Mouse (Mus musculus) macrophage (primary cell): ENCODE results near the gene Ap1g1. TPM values are rescaled to one million over a fixed set of nuclear protein-coding genes. Genes with fewer than 3 reads are reported as not detected.

Experiments
- H3K27ac ChIP-seq: fragments of 350-480 bp; formaldehyde crosslinking; 2 replicates; pipeline ENCODE4 v1.9.0; 2021
- H3K36me3 ChIP-seq: fragments of 350-480 bp; formaldehyde crosslinking; 2 replicates; pipeline ENCODE4 v1.9.0; 2021; ENCODE audit errors: inconsistent target
- H3K4me3 ChIP-seq: fragments of 350-480 bp; formaldehyde crosslinking; 2 replicates; pipeline ENCODE4 v1.9.0; 2021; ENCODE audit errors: inconsistent target
- H3K79me2 ChIP-seq: fragments of 350-480 bp; formaldehyde crosslinking; 2 replicates; pipeline ENCODE4 v1.9.0; 2021; ENCODE audit errors: inconsistent target
- WGBS: methylation state at CpG from one replicate; pipeline ENCODE4 v1.1.7; 2026; ENCODE audit warnings: inconsistent platforms; ENCODE audit not compliant: missing documents; 5-methylcytosine and 5-hydroxymethylcytosine counted together
- polyA plus RNA-seq: library from polyadenylated mRNA; stranded (reverse); fragments of 250-400 nt; gene quantifications from 3 replicates; pipeline ENCODE4 v1.2.4, GENCODE M21; 2018; ENCODE audit warnings: inconsistent platforms

The Ap1g1 gene
- polyA plus RNA-seq, 1 experiment from 2014 or later: 112 TPM

- WGBS: 91% methylated on average over 3 of the region's 3 CpGs
- Histone ChIP-seq H3K36me3 (peaks cover 8% of the 10 kb centered on the region; the same call in 1 of the 2 replicates), H3K27ac (no peak overlapping the region), H3K4me3 (no peak overlapping the region), H3K79me2 (no peaks in the 10 kb centered on the region)
These were observed 128.6 kb downstream of the Ap1g1 start for GRCm38 (mm10) chr8:109906907-109907306.

DNA sequence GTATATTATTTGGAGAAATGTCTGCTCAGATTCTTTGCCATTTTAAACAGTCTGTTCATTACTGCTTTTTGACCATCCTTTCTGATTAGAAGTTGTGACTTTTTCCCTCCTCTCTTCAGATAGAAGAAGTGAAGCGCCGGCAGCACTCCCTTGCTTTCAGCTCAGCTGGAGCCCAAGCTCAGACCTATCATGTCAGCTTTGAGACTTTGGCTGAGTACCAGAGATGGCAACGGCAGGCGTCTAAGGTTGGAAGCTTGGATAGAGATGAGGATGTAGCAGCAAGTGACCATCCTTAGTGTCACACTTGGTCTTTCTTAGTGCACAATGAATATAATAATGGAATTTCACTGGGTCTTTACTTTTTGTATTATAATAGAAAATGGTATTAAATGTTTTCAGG lies 129.0 kb downstream of the Ap1g1 start:
- no peak overlapping the region for H3K4me3 ChIP-seq
- peaks cover 12% of the 10 kb centered on the region; the same call in 1 of the 2 replicates for H3K36me3 ChIP-seq
- no peak overlapping the region for H3K27ac ChIP-seq
- 100% methylated on average over 4 of the region's 4 CpGs for WGBS
- H3K79me2 ChIP-seq: no peaks in the 10 kb centered on the region

Other genes starting within 250 kb of the Ap1g1 start
- 29.7 to 48.5 TPM (median 41.9 TPM) in 3 replicates for gene Dhx38, start 212.7 kb upstream of the Ap1g1 start, polyA plus RNA-seq
- 7.9 to 15.1 TPM (median 9.1 TPM) in 3 replicates for gene Txnl4b, start 212.7 kb upstream of the Ap1g1 start, polyA plus RNA-seq
- 0.70 to 2.3 TPM (median 1.1 TPM) in 3 replicates for gene Hp, start 199.4 kb upstream of the Ap1g1 start, polyA plus RNA-seq
- gene Dhodh, start 169.9 kb upstream of the Ap1g1 start, polyA plus RNA-seq: 4.3 to 14.5 TPM (median 6.6 TPM) in 3 replicates
- 0.07 to 0.17 TPM (median 0.11 TPM) in 3 replicates for gene Pkd1l3, start 164.0 kb upstream of the Ap1g1 start, polyA plus RNA-seq
- 79.1 to 112 TPM (median 87.3 TPM) in 3 replicates for gene Ist1, start 85.3 kb upstream of the Ap1g1 start, polyA plus RNA-seq
- gene Zfp821, start 73.0 kb upstream of the Ap1g1 start, polyA plus RNA-seq: 9.2 to 15.3 TPM (median 14.5 TPM) in 3 replicates
- 15.8 to 17.7 TPM (median 17.0 TPM) in 3 replicates for gene Atxn1l, start 40.8 kb upstream of the Ap1g1 start, polyA plus RNA-seq
- 2.0 to 3.3 TPM (median 2.8 TPM) in 3 replicates for gene Phlpp2, start 90.0 kb downstream of the Ap1g1 start, polyA plus RNA-seq
- not detected in 3 replicates for gene Marveld3, start 183.6 kb downstream of the Ap1g1 start, polyA plus RNA-seq
- gene Tat, start 211.9 kb downstream of the Ap1g1 start, polyA plus RNA-seq: not detected in 3 replicates